Mouse (Mus musculus) adrenal gland, postnatal 10 days (tissue): Measurements from ENCODE around the gene Htra1. TPM values are rescaled to one million over a fixed set of nuclear protein-coding genes. Genes with fewer than 3 reads are reported as not detected.
A peak's percentile ranks its signal among the peaks of the same experiment; 100 is the strongest.

ENCODE experiments used
- DNase-seq: peaks from one replicate; pipeline ENCODE4 v3.0.0; 2021; ENCODE audit warnings: mixed read lengths
- total RNA-seq, 2 experiments: library from RNA; stranded (reverse); gene quantifications; 2 replicates each; pipeline ENCODE4 v1.2.3; 2021

Gene Htra1
- total RNA-seq, 2 experiments from 2014 or later = 76.1 to 89.5 TPM

GRCm38 (mm10) chr7:130935421-130935792, 504 bp upstream of the Htra1 start:
- DNase-seq = peak; percentile 24

DNA sequence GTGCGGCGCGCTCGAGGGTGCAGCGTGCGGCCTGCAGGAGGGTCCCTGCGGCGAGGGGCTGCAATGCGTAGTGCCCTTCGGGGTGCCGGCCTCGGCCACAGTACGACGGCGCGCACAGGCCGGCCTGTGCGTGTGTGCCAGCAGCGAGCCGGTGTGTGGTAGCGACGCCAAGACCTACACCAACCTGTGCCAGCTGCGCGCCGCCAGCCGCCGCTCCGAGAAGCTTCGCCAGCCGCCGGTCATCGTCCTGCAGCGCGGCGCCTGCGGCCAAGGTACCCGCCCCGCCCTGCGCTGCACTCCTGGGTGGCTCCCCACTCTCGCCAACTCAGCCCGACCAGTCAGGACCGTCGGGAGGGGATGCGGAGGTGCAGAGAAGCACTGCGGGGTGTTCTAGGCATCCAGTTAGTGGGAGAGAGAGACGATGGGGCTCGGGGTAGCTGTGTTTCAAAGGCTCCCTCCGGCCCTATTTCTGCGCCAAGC, 601 bp downstream of the Htra1 start:
- peak; percentile 73 for DNase-seq

DNA sequence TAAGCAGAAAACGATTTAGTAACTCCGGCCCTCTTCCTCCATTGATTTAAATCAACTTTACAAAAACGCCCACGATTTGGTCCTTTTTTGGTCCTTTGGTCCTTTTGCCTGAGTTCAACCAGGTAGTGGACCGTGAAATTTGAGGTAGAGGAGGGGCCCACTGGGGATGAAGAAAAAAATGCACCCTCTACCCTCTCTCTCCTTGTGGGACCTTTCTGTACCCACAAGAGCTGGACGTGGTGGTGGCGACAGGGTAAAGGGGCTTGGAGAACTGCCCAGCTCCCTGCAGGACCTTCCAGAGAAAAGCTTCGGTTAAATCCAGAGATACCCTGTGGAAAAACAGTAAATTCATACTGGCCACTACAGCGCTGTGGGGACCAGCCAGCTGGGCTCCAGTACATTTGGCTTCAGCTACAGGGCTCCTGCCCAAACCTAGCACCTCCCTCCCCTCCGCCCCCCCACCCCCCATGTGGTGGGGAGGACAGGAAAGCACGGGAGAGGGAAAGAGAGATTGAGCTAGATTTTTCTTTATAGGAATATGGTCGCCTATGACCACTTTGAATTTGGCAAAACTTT, 1.4 kb downstream of the Htra1 start:
- no peak for DNase-seq

DNA sequence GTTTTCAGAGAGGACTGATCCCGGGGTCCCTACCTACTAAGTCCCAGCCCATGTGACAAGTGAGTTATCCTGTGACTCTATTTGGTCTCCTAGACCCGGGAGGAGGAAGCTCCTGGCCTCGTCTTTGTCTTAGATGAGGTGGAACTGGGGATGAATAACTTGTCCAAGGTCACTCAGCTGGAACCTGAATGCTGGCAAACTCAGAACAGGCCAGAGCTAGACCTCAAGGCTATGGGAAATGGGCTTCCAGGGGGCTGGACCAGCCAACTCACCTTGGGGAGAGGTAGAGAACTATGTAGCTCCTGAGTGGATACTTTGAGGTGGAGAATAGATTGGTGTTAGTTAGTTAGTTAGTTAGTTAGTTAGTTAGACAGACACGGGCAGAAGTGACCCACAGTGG, 2.1 kb downstream of the Htra1 start:
- no peak for DNase-seq

- no peak for DNase-seq
These were observed 3.0 kb downstream of the Htra1 start for GRCm38 (mm10) chr7:130938896-130939295.

- no peak for DNase-seq
These were observed 4.8 kb downstream of the Htra1 start for GRCm38 (mm10) chr7:130940733-130941132.

GRCm38 (mm10) chr7:130943280-130943895, 7.5 kb downstream of the Htra1 start:
- no peak for DNase-seq

DNA sequence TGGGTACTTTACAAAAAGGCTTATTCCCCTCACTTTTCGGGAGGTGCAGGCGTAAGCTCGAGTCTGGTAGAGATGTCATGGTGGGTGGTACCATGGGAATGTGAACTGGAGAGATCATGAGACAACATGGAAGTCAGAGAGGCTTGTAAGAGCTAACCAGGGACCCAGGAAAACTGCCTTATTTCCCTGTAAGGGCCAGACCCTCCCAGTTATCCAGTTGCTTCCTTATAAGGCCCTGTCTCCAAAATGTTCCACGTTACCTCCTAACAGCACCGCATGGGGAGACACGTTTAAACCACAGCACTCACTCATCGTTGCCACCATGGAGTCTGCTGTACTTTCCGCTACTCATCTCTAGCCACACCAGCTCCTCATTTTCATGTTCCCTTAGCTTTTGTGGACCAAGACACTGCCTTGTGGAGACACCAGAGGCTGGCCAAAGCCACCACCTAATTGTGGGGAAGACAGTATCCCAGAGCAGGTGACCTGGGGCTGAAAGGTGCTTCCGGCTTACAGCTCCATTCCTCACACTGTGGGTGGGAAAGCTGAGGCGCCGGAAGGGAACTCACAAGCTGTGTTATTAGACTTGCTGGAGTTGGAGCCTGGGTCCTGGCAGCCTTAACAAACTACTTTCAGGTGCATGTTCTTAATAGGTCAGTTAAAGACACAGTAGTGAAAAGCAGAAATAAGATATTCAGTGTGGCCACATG, 9.0 kb downstream of the Htra1 start:
- DNase-seq = no peak

DNA sequence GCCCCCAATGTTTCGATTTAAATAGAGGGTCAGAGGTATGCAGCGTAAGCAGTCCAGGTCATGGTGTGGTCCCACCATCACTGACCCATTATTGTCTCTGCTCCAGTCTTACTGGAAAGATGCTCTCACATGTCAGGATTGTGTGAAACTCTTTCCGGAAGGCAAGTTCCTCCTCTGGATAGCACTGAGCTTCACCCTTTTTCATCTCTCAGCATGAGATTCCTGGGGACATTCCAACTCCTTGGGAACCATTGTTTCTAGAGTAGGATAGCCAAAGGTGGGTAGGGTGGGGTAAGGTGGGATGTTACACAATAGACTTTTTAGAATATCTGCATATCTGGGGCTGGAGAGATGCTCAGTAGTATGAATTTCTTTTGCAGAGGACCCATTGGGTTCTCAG, 9.8 kb downstream of the Htra1 start:
- DNase-seq = no peak

DNA sequence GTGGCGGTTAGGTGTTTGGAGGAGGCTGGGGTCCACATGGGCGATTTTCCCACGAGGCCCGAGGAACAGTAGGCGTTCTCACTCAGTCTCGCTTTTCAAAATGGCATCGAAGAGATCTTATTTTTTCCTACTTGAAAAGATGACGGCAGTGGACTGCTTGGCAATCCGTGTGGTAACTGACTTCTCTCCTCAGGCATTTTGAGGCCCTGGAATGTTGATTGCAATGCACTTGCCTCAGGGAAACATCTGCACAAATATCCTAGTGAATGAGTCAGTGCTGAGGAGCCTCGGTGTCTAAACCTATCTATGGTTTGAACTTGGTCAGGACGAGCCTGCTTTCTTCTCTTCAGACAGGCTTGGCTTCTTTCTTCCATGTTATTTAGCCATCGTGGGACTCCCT, 10.4 kb downstream of the Htra1 start:
- DNase-seq = no peak

- no peak for DNase-seq
These were observed 12.8 kb downstream of the Htra1 start for GRCm38 (mm10) chr7:130948563-130949208.

DNA sequence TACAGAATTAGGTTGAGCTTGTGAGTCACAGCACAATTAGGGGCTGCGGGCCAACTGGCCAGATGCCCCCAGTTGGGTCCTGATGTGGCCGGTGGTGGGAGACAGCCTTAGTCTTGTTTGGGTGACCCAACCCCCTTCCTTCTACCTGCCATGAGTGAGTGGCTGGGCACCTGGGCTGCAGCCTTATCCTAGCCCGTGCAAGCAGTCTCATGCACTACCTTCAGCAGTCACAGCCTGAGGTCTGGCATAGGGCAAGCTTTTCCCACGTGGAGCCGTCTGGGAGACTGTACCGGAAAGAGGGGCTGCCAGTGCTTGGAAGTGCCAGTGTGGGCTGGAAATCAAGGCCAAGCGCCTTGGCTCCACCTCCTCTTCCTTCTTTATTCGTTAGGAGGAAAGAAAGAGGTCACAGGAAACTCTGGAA, 13.4 kb downstream of the Htra1 start:
- DNase-seq = peak; percentile 68

DNA sequence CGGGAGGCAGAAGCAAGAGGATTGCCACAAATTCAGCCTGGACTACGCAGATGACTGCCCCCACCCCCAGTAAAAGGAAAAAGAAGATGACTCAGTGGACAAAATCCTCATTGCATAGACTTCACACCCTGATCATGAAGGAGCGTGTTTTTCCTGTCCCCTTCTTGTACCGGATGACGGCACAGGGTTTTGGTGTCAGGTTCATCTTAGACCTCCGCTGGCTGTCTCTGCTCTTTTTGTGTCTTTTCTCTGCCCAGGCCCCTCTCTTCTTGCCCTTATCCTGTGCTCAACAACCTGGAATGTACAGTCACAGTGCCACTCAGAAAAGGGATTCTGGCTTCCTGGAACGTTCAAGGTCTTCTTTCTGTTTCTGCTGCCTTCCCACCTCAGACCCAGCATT, 14.6 kb downstream of the Htra1 start:
- no peak for DNase-seq

- DNase-seq = no peak
These were observed 15.1 kb downstream of the Htra1 start for GRCm38 (mm10) chr7:130951004-130951403.

DNA sequence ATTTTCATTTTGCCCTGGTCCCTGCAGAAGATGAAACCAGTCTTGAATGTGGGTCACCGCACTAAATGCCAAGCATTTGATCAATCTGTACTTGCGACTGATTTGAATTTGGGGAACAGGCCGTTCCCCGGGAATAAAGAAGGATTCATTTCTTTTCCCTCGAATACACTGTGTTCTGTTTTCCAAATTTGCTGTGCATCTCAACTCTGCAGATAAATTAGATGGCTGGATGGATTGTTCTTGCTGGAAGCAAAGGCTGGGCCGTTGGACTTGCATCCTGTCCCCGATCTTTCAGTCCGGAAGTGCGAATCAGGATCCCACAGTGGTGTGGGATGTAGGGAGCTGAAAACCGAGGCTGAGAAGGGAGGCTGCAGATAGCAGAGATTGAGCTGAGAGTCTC, 17.5 kb downstream of the Htra1 start:
- no peak for DNase-seq

DNA sequence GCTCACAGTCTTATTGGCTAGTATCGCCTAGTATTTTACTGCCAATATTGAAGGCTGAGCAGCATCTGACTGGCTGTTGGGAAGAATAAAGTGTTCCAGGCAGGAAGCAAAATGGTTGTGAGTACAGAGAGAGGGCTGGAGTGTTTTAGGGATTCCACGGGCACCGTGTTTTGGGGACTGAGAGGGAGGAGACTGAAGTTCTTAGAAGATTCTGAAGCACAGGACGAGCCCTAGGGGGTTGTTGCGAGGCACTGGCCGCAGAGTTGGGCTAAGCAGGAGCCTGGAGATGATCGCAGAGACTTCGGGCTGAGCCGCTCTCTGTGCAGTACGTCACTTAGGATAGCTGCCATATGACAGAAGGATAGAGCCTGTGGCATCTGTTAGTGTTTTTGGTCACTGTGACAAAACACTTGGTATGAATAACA, 18.3 kb downstream of the Htra1 start:
- DNase-seq = no peak

- no peak for DNase-seq
These were observed 22.6 kb downstream of the Htra1 start for GRCm38 (mm10) chr7:130958551-130958950.

DNA sequence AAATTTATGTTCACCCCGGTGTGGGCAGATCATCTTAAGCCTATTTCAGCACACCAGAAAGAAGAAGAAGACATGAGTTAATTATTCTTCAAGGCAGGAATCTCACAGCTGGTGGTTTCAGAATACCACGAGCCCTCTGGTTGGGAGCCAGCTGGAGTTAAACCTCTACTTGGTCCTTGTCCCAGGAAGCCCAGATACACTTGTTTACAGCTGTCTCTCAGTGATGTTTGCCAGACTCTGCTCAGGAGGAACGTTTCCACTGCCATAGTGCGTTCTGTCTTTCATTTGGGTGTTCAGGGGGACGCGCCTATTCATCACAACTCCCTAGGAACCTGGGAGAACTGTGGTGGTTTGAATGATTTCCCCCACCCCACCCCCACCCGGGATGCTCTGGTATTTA, 24.0 kb downstream of the Htra1 start:
- DNase-seq = no peak

DNA sequence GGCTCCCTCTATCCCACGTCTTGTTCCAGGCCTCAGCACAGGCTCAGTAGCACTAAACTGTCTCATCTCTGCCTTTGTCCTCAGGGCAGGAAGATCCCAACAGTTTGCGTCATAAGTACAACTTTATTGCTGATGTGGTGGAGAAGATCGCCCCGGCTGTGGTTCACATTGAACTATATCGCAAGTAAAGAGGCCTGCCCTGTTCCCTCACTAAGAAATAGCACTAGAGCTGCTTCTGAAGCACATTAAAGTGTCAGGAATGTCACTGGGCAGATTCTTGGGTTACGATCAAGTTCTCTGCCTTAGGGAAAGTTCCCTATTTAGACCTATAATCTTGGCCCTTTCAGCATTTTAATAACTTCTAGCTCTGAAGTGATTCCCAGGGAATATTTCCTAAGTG, 25.5 kb downstream of the Htra1 start:
- no peak for DNase-seq

DNA sequence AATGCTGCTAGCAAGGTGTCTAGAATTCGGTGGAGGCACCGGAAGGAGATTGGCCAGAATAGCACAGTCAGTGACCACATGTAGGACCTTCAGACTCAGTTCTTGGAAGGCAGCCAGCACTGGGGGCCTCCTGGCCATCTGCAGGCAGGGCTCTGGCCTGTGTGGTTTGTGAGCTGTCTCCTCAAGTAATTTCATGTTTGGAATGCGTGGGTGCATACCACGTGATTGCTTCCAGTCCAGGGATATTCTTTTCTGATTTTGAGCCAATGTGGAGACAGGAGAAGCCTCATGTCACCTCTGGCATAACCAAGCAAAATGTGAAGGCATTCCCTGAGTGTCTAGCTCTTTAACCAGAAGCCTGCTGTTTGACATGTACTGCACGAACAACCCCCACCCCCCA, 28.8 kb downstream of the Htra1 start:
- peak; percentile 74 for DNase-seq

GRCm38 (mm10) chr7:130965396-130965795, 29.5 kb downstream of the Htra1 start:
- no peak for DNase-seq

DNA sequence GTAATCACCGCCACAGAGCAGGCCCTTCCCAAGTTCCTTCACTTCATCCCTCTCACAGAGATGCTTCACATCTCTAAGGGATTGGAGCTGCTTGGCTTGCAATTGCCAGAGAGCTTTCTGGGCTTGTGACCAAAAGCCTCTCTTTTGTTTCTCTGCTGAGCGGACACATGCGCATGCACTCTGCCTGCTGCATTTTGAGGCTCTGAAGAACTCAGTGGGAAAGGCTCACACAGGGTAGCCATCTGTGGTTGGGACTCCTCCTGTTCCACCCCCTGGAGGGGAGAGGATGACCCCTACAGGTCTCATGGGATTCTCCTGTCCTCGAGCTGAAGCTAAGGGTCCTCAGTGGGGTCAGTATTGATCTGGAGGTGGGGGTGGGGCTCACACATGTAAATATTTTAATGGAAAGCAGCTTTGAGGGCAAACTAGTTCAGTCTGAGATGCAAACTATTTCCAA, 30.0 kb downstream of the Htra1 start:
- no peak for DNase-seq

- DNase-seq = no peak
These were observed 30.5 kb downstream of the Htra1 start for GRCm38 (mm10) chr7:130966451-130966850.
